Mouse (Mus musculus) hindbrain, embryonic 13.5 days (tissue): ENCODE data around the gene Ttll7. TPM values are rescaled to one million over a fixed set of nuclear protein-coding genes. Genes with fewer than 3 reads are reported as not detected.

Experiments
- ATAC-seq: fragments of 200-750 bp; cut with Nextera tagmentation; 2 replicates; pipeline ENCODE4 v1.8.0; 2017; ENCODE audit warnings: moderate TSS enrichment; ENCODE audit not compliant: low FRiP score
- H3K27ac ChIP-seq: fragments of 300-500 bp; sonication (generic); 2 replicates; pipeline ENCODE4 v1.5.1; 2015; ENCODE audit warnings: inconsistent platforms, mild to moderate bottlenecking, moderate library complexity
- H3K27me3 ChIP-seq: fragments of 300-500 bp; sonication (generic); 2 replicates; pipeline ENCODE4 v1.6.1; 2015; ENCODE audit warnings: mild to moderate bottlenecking, inconsistent platforms
- H3K36me3 ChIP-seq: fragments of 300-500 bp; sonication (generic); 2 replicates; pipeline ENCODE4 v1.6.1; 2015; ENCODE audit warnings: mild to moderate bottlenecking, inconsistent platforms
- H3K4me1 ChIP-seq: fragments of 300-500 bp; sonication (generic); replicated peaks from 2 replicates; pipeline ENCODE4 v1.6.1; 2015; ENCODE audit warnings: inconsistent platforms
- H3K4me2 ChIP-seq: fragments of 300-500 bp; sonication (generic); 2 replicates; pipeline ENCODE4 v1.6.1; 2015; ENCODE audit warnings: inconsistent platforms, mild to moderate bottlenecking, moderate library complexity
- H3K4me3 ChIP-seq: fragments of 300-500 bp; sonication (generic); 2 replicates; pipeline ENCODE4 v1.5.1; 2015; ENCODE audit warnings: mild to moderate bottlenecking, inconsistent platforms
- H3K9ac ChIP-seq: fragments of 300-500 bp; sonication (generic); 2 replicates; pipeline ENCODE4 v1.6.1; 2015; ENCODE audit warnings: mild to moderate bottlenecking, inconsistent platforms
- H3K9me3 ChIP-seq: fragments of 300-500 bp; sonication (generic); 2 replicates; pipeline ENCODE4 v1.6.1; 2016; ENCODE audit warnings: inconsistent platforms
- WGBS: fragments of 180-500 bp; shearing (Covaris S2); methylation state at CpG from one replicate; pipeline ENCODE4 v1.1.7; 2015; 5-methylcytosine and 5-hydroxymethylcytosine counted together
- polyA plus RNA-seq: library from polyadenylated mRNA; unstranded; fragments of >200 nt; fragmentation: Nextera tagmentation; extraction: Ambion mirVana; gene quantifications from 2 replicates; pipeline ENCODE4 v1.2.1, GENCODE M21; 2015

Gene Ttll7
- polyA plus RNA-seq, 1 experiment from 2014 or later: 9.5 TPM

DNA sequence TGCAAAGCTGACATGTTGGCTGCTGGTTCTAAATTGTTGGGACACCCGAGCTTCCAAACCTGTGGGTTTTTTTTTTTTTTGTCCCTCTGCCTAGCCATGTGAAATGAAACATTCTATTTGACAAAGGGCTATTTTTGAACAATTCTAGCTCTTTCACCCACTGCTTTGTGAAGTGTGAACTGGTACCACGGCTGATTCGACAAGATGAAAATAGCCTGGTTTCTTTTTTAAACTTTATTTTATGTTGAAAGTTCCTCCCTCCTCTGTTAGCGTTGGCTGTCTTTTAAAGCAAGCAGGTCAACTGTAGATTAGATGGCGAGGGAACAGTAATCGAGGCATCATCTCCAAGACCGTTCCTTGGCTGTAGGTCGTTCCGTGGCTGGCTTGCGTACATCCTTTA lies 5.2 kb downstream of the Ttll7 start:
- WGBS: 85% methylated on average over 10 of the region's 10 CpGs
- Histone ChIP-seq H3K4me2 (no peak overlapping the region), H3K36me3 (no peaks in the 10 kb centered on the region), H3K9ac (no peak overlapping the region), H3K27me3 (no peaks in the 10 kb centered on the region), H3K27ac (no peak overlapping the region), H3K9me3 (no peaks in the 10 kb centered on the region), H3K4me3 (no peak overlapping the region), H3K4me1 (peaks cover 22% of the 10 kb centered on the region)
- no peak for ATAC-seq

DNA sequence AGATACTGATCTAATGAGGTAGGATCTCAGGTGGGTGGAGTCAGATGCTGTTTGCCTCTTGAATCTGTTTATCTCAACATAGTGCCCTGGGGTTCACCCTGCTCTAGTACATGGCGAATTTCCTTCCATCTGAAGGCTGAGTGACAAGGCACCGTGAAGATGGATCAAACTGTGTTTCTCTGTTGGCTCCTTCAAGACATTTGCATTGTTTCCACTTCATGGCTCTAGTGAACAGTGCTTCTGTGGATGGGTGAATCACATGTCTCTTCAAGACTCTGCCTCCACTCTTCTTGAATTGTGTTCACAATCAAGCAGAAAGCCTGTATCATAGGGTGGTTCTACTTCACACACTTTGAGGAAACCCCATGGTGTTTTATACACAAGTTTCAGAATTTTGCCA lies 8.1 kb downstream of the Ttll7 start:
- 74% methylated on average over 2 of the region's 2 CpGs for WGBS
- no peak overlapping the region for H3K4me3 ChIP-seq

DNA sequence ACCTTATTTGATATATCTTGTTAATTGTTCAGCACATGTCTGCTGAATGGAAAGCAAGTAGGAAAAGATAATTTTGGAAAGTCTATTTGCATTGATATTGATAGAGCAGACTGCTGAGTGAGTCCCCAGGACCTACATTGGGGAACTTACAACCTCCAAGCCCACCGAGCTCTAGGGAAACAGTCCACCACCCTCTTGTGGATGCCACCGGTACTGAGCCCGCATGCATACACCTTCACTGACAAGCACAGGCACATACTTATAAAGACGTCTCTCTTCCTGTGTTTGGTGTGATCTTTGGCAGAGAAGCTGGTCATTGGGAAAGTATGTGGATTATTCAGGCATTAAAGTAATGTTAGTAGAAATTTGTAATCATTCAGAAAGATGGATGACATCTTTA lies 14.4 kb downstream of the Ttll7 start:
- Histone ChIP-seq H3K27ac (no peak overlapping the region), H3K4me3 (no peak overlapping the region), H3K27me3 (no peaks in the 10 kb centered on the region), H3K9ac (no peak overlapping the region), H3K4me1 (no peaks in the 10 kb centered on the region), H3K4me2 (no peak overlapping the region), H3K9me3 (no peaks in the 10 kb centered on the region), H3K36me3 (no peaks in the 10 kb centered on the region)
- no peak for ATAC-seq
- 39% methylated on average over 4 of the region's 4 CpGs for WGBS

More for the DNA sequence above, 8.1 kb downstream of the Ttll7 start:
- H3K27ac ChIP-seq: no peak overlapping the region
- ATAC-seq: no peak
- no peaks in the 10 kb centered on the region for H3K27me3 ChIP-seq
- no peaks in the 10 kb centered on the region for H3K9me3 ChIP-seq
- no peaks in the 10 kb centered on the region for H3K4me1 ChIP-seq
- no peak overlapping the region for H3K4me2 ChIP-seq
- no peak overlapping the region for H3K9ac ChIP-seq
- H3K36me3 ChIP-seq: no peaks in the 10 kb centered on the region

DNA sequence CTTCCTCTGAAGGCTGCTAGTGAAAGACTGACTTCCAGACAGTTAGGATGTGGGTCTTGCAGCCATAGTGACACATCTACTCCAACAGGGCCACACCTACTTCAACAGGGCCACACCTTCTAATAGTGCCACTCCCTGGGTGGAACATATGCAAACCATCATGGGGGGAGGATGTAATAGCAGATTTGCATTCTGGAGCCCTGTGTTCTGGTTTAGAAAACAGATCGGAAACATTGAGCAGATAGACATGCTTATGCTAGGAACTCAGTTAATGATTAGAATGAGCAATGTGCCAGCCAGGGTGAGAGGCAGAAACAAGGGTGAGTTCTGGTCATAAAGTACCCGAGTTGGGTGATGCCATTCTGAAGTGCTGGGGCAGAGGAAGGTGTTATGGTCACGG lies 19.8 kb downstream of the Ttll7 start:
- Histone ChIP-seq H3K27ac (no peak overlapping the region), H3K27me3 (no peaks in the 10 kb centered on the region), H3K9ac (no peak overlapping the region), H3K9me3 (no peaks in the 10 kb centered on the region), H3K36me3 (no peaks in the 10 kb centered on the region), H3K4me3 (no peak overlapping the region), H3K4me2 (no peak overlapping the region), H3K4me1 (no peaks in the 10 kb centered on the region)
- ATAC-seq: no peak
- whole genome bisulfite sequencing: 89% methylated on average over 3 of the region's 3 CpGs

DNA sequence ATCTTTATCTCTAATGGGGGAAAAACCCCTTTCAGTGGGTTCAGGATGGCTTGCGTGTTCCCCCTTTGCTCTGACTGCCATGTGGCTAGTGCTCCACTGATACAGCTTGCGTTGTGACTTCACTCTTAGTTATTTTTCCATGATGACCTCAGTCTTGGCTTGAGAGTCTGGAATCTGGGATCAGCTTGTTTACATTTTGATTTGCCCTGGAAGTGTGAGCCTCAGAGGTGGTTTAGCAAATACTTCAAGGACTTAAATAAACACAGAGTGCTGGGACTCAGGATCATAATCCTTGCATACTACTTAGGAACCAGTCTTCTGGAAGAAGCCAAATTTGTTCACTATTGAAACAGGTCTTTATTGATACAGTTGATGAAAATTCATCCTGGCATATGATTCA lies 23.8 kb downstream of the Ttll7 start:
- Histone ChIP-seq H3K4me3 (no peak overlapping the region), H3K4me1 (no peaks in the 10 kb centered on the region), H3K9ac (no peak overlapping the region), H3K4me2 (no peak overlapping the region), H3K9me3 (no peaks in the 10 kb centered on the region), H3K27me3 (no peaks in the 10 kb centered on the region), H3K27ac (no peak overlapping the region), H3K36me3 (no peaks in the 10 kb centered on the region)
- 86% methylated on average over 2 of the region's 2 CpGs for WGBS
- no peak for ATAC-seq

DNA sequence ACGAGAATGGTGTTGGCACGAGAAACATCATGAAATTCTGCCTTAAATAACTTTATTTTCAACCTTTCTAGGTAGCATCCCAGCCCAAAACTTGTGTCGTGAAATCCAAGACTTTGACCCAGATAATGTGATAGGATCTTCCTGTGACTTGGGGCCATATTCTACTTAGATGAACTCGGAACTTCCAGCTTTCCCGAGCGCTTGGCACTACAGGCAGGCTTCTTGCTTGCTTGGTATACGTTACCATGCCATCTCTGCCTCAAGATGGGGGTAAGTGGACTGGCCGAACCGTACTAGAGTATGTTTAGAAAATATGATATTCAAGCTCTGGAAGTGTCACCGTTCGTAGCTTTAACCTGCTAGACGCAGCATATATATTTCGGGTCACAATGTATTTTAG lies 41.8 kb downstream of the Ttll7 start:
- WGBS: 96% methylated on average over 13 of the region's 13 CpGs
- Histone ChIP-seq H3K4me1 (no peaks in the 10 kb centered on the region), H3K4me2 (no peak overlapping the region), H3K9me3 (no peaks in the 10 kb centered on the region), H3K27ac (no peak overlapping the region), H3K9ac (no peak overlapping the region), H3K27me3 (no peaks in the 10 kb centered on the region), H3K36me3 (peaks cover 13% of the 10 kb centered on the region), H3K4me3 (no peak overlapping the region)
- ATAC-seq: no peak

DNA sequence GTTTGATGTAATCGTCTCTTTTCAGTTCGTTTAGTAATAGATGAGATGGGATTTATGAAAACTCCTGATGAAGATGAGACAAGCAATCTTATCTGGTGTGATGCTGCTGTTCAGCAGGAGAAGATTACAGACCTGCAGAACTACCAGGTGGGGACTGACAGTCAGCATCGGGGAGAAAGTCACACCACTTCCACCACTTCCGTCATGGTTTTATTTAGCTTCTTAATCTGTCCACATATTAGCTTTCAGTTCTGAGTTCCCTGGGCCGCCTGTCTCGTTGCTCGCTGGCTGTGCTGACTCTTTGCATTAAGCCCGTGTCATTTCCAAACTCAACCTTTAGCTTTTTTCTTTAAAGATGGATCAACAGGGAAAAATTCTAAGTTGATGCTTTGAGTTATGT lies 44.4 kb downstream of the Ttll7 start:
- Histone ChIP-seq H3K36me3 (peaks cover 16% of the 10 kb centered on the region), H3K4me3 (no peak overlapping the region), H3K27me3 (no peaks in the 10 kb centered on the region), H3K4me1 (no peaks in the 10 kb centered on the region), H3K9me3 (no peaks in the 10 kb centered on the region), H3K27ac (no peak overlapping the region), H3K4me2 (no peak overlapping the region), H3K9ac (no peak overlapping the region)
- ATAC-seq: no peak
- WGBS: 91% methylated on average over 8 of the region's 8 CpGs

DNA sequence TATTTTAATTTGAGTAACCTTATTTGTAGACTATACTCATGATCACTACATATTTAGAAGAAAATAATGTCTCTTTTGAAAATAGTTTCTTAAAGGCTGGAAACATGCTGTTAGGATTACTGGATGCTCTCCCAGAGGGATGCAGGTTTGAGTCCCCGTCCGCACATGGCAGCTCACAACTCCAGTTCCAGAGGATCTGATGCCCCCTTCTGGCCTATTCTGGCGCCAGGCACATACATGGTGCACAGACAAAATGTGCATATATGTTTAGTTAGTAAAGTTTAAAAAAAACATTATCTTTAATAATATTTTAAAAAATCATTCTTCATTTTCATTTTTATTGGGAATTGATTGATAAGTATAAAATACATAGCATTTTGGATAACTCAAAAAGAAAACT lies 47.9 kb downstream of the Ttll7 start:
- WGBS: 78% methylated on average over 3 of the region's 3 CpGs
- Histone ChIP-seq H3K36me3 (peaks cover 13% of the 10 kb centered on the region), H3K9me3 (no peaks in the 10 kb centered on the region), H3K4me1 (no peaks in the 10 kb centered on the region), H3K27ac (no peak overlapping the region), H3K9ac (no peak overlapping the region), H3K4me3 (no peak overlapping the region), H3K4me2 (no peak overlapping the region), H3K27me3 (no peaks in the 10 kb centered on the region)
- no peak for ATAC-seq

DNA sequence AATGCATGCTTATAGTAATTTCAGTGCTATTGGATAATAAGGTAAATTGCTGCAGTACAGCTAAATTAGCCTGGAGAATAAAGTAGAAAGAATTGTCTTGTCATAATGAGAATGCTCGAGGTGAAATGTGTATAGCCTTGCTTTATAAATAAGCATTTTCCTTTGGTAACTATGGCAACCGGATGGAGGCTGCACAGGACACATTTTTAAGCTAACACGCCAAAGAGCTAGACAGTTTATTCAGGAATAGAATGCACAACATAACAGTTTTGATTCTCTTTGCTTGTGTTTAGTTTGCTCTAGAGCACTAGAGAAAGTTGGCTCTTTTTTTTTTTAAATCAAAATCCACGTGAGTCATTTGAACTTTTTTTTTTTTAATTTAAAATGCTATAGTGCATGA lies 49.6 kb downstream of the Ttll7 start:
- H3K27me3 ChIP-seq: no peaks in the 10 kb centered on the region
- no peaks in the 10 kb centered on the region for H3K4me1 ChIP-seq
- no peak for ATAC-seq
- H3K9me3 ChIP-seq: no peaks in the 10 kb centered on the region
- H3K9ac ChIP-seq: no peak overlapping the region
- no peak overlapping the region for H3K27ac ChIP-seq
- H3K4me3 ChIP-seq: no peak overlapping the region
- peaks cover 6% of the 10 kb centered on the region for H3K36me3 ChIP-seq
- H3K4me2 ChIP-seq: no peak overlapping the region
- 50% methylated on average over 4 of the region's 4 CpGs for WGBS

DNA sequence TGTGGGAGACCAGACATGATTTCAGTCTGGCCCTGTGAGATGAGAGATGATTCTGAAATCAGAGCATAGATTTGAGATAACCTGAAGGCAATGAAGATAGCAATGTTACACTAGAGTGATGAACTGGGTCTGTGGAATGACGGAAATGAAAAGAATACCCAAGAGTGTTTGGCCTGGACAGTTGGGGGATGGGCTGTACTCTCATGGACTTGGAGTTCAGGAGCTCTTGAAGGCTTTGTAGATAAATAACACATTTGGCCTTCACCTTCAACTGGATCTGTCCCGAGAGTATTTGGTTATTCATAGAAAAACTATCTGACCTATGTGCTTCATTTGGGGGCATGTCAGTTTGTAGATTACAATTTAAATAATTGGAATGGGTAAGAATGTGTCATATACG lies 53.4 kb downstream of the Ttll7 start:
- WGBS: 87% methylated on average over 3 of the region's 3 CpGs
- Histone ChIP-seq H3K36me3 (peaks cover 6% of the 10 kb centered on the region; the same call in 1 of the 2 replicates), H3K9me3 (no peaks in the 10 kb centered on the region), H3K27me3 (no peaks in the 10 kb centered on the region), H3K9ac (no peak overlapping the region), H3K4me2 (no peak overlapping the region), H3K27ac (no peak overlapping the region), H3K4me3 (no peak overlapping the region), H3K4me1 (no peaks in the 10 kb centered on the region)
- no peak for ATAC-seq

DNA sequence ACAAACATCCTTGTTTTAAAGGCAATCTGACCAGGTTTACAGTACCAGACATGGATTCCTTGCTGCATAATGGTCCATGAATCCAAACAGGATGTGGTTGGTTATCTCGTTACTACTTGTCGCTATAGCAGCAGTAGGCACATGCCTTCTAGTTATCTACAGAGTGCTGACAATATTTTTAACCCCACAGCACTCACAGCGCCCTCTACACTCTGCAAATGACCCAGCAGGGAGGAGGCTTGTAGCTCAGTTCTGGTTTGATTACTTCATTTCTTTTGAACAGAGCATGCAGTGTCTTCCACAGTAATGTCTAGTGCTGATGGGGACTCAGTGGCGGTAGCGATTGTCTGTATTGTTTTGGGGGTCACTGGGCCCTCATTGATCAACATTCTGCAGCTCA lies 56.8 kb downstream of the Ttll7 start:
- no peak for ATAC-seq
- H3K4me3 ChIP-seq: no peak overlapping the region
- WGBS: 82% methylated on average over 5 of the region's 5 CpGs
- H3K27ac ChIP-seq: no peak overlapping the region
- no peak overlapping the region for H3K9ac ChIP-seq
- H3K4me2 ChIP-seq: no peak overlapping the region
- H3K27me3 ChIP-seq: 0 out of 2 replicates have a peak, but pooled peaks cover 1% of the 10 kb centered on the region
- peaks cover 6% of the 10 kb centered on the region for H3K36me3 ChIP-seq
- H3K9me3 ChIP-seq: no peaks in the 10 kb centered on the region
- no peaks in the 10 kb centered on the region for H3K4me1 ChIP-seq

DNA sequence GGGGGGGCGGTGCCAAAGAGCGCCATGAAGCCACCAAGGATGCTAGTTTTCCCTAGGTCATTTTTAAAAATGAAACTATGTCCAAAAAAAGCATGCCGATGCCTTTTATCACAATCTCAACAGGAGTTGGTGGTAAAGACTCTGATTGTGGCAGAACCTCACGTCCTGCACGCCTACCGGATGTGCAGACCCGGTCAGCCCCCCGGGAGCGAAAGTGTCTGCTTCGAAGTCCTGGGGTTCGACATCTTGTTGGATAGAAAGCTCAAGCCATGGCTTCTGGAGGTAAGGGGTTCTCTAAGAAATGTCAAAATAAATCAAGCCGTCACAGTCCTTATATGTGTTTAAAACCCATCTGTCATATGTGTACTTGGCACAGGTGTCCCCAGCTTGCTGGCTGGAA lies 60.9 kb downstream of the Ttll7 start:
- Histone ChIP-seq H3K4me1 (no peaks in the 10 kb centered on the region), H3K27ac (no peak overlapping the region), H3K4me3 (no peak overlapping the region), H3K4me2 (no peak overlapping the region), H3K9ac (no peak overlapping the region), H3K36me3 (peaks cover 22% of the 10 kb centered on the region), H3K27me3 (peaks cover 15% of the 10 kb centered on the region), H3K9me3 (no peaks in the 10 kb centered on the region)
- ATAC-seq: no peak
- 92% methylated on average over 12 of the region's 12 CpGs for WGBS

DNA sequence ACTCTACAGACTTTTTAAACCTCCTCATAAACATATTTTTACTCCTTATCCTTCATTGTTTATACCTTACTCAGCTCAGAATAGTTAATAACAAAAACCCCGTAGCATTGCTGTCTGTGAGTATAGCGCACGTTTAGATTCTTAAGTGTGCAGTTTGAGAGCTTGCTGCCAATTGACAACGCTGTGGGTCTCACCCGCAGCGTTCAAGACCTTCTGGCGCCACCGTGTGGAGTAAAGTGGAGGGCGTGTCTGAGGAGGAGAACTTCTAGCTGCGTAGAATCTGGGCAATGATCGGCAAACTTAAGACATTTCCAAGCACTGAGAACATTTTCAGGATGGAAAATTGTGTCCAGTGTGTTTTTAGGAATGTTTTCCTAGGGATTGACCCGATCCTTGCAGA lies 62.6 kb downstream of the Ttll7 start:
- no peaks in the 10 kb centered on the region for H3K9me3 ChIP-seq
- peaks cover 15% of the 10 kb centered on the region for H3K27me3 ChIP-seq
- ATAC-seq: no peak
- 16% methylated on average over 12 of the region's 12 CpGs for WGBS
- H3K4me3 ChIP-seq: no peak overlapping the region
- H3K27ac ChIP-seq: no peak overlapping the region
- no peak overlapping the region for H3K4me2 ChIP-seq
- peaks cover 25% of the 10 kb centered on the region for H3K36me3 ChIP-seq
- H3K4me1 ChIP-seq: no peaks in the 10 kb centered on the region
- no peak overlapping the region for H3K9ac ChIP-seq

DNA sequence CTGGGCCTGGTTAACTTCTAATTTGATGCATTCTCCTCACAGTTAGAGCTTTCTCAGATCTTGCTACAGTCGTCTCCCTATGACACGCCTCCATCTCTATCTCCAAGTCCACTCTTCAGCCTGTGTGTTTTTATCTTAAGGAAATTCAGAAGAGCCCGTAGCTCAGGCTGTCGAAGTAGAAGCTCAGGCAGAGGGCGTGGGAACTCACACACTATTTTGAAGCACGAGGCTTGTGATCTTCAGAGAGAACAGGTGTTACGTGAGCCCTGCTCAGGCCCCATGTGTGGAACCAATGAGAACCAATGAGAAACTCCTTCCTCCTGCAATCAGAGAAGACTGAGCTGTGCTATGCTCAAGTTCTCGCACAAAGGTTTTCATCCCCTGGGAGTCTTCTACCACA lies 65.7 kb downstream of the Ttll7 start:
- no peak for ATAC-seq
- 81% methylated on average over 8 of the region's 8 CpGs for WGBS

More for the DNA sequence above, 65.7 kb downstream of the Ttll7 start:
- no peak overlapping the region for H3K4me2 ChIP-seq
- peaks cover 15% of the 10 kb centered on the region for H3K27me3 ChIP-seq
- no peak overlapping the region for H3K4me3 ChIP-seq
- H3K4me1 ChIP-seq: no peaks in the 10 kb centered on the region
- peaks cover 19% of the 10 kb centered on the region for H3K36me3 ChIP-seq
- no peak overlapping the region for H3K9ac ChIP-seq
- no peak overlapping the region for H3K27ac ChIP-seq
- H3K9me3 ChIP-seq: no peaks in the 10 kb centered on the region
